Mouse (Mus musculus) embryo, embryonic 9.5 days (tissue): ENCODE data around the gene Nup62.

ENCODE experiments used
- DNase-seq: peaks from one replicate; pipeline ENCODE4 v3.0.0-alpha.2; 2017; ENCODE audit errors: extremely low spot score

Nup62 gene

DNA sequence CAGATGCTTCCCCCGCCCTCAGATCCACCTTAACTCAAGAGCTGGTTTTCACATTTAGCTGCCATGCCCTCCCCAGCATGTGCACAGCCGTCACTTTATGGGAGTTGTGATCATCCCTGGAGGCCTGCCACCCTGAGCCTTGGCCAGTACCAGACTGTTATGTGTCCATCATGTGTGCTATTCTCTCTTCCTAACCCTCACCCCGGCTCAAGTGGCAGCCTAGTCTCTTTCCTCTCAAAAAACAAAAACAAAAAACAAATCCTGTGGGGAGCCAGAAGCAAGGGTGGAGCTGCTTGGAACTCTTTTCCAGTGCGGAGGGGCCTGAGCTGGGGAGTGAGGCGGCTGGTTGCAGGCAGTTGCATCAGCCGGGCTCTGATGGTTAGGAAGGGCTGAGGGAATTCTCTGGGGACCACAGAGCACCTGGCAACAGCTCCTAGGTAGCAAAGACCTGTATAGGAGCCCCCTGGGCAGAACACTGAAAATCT is 2.9 kb downstream of the Nup62 start:
- DNase-seq, result no peak

DNA sequence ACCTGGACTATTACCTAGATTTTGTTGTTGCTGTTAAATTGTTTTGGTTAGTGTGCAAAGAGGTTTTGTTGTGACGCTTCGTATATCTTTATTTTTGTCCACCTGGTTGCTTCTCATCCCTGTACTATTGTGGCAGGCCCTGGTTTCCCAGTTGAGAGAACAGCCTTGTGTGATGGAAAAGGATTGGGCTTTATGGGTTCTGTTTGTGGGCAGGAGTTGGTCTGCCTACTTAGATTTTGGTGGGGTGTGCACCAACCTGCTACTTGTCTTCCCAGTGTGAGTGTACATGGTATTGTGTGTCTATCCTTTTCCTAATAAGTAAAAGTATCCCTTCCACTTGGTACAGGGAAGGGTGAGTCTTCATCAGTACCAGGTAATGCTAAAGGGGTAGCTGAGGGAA is 3.5 kb downstream of the Nup62 start:
- no peak for DNase-seq

DNA sequence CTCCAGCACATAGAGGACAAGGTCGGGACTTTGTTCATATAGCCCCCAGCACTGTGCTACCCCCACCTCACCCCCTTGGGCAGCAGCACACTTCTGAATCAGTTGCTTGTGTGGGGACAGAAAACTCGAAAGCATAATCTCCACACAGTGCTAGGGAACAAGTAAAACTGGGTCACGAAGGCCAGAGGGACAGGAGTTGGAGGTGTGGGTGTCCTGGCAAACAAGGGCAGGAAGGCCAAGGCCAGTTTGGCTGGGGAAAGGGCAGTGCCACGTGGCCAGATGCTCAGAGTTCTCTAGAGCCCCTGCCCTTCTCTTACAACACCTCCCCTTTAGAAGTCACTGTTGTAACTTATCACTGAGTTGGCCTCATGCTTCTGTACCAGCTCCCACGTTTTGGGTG is 4.0 kb downstream of the Nup62 start:
- no peak for DNase-seq

DNA sequence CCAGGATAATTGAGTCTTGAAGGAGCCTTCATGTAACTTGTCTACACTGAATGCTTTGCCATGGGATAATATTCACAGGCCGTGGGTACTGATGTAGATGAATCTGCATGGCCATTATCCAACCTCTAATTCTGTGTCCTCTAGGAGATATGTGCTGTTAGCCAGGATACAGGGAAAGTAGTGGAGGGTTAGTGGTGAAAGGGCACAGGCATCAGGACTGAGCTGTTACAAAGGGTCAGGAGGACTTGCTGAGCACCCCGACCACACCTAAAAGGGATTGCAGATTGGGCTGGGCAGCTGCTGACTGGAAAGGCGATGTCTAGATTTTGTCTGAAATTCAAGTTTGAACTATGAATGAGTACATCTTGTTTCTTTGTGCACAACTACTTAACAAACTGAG is 4.6 kb downstream of the Nup62 start:
- no peak for DNase-seq

DNA sequence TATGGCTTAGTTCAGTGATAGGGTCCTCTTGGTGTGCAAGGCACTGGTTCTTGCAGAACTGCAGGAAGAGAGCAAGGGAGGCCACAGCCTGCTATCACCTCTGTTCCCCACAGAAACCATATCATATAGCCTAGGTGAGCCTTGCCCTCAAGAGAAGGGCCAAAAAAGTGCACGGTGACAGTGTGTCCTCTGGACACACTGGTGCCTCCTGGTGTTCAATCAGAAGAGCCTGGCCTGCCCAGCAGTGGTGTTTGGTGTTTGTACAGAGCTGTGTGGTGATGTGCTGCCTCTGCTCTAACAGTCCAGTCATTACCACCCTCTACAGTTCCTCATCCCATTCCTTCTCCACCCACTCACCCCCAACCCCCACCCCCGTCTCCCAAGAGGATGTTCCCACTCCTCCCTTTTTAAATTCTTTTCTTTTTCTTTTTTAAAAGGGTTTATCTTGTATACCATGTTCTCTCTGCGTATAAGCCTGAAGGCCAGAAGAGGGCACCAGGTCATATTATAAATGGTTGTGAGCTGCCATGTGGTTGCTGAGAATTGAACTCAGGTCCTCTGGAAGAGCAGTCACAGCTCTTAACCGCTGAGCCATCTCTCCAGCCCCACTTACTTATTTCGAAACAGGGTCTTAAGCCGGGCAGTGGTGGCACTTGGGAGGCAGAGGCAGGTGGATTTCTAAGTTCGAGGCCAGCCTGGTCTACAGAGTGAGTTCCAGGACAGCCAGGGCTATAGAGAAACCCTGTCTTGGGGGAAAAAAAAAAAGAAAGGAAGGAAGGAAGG is 6.0 kb downstream of the Nup62 start:
- DNase-seq, result no peak

DNA sequence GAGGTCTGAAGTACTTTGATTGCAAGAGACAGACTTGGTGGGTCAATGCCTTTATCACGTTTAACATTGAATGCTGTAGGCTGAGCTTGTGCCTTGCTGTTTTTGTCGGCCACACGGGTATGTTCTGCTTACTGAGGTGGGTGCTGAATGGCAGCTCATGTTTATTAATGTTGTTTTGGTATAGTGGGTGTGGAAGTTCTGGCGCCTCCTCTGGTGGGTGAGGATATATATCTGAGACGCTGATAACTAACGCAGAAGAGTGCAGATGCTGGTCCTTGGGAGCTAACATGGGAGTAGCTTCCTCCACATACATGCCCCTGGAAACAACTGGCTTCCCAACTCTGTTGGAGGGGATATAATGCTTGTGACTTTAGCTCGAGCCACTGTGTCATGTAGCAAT is 7.5 kb downstream of the Nup62 start:
- no peak for DNase-seq

DNA sequence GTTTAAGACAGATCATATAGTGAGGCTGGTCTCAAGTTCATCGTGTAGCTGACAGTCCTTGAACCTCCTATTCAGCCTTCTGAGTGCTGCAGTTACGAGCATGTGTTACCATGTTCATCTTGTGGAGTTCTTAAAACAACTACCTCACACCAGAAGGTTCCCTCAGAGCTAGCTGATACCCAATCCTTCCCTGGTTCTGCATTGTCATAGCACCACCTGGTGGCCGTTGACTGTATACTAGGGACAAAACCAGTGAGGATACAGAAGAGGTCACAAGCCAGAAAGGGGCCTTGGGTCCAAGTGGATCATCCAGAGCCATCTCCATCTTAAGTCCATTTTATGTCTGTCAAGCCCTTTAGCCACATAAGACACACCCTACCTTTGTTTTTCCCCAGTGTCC is 9.0 kb downstream of the Nup62 start:
- DNase-seq, result peak; percentile 61

DNA sequence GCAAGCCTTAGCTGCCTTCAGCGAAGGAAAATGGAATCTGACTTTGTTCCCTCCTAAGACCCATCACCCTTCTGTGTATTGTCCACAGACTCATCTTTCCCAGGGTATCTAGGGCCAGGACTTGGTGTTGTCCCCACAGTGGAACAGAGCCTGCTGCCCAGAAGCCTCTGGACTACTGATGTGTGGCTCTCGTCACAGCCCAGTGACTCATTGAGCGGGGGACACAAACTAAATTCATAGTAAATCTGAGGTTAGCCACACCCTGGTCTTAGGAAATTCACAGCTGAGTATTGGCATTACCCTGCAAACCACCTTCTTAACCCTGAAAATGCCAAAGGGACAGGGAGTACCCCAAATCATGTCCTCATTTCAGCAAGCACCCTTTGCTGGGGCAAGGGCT is 10.9 kb downstream of the Nup62 start:
- DNase-seq, result no peak

DNA sequence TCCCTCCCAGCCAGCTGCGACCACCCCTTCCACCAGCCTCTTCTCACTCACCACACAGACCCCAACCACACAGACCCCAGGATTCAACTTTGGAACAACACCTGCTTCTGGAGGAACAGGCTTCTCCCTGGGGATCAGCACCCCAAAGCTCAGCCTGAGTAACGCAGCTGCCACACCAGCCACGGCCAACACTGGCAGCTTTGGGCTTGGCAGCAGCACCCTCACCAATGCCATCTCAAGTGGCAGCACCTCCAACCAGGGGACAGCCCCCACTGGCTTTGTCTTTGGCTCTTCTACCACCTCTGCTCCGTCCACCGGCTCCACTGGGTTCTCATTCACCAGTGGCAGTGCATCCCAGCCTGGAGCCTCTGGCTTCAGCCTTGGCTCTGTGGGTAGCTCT is 12.8 kb downstream of the Nup62 start:
- no peak for DNase-seq

DNA sequence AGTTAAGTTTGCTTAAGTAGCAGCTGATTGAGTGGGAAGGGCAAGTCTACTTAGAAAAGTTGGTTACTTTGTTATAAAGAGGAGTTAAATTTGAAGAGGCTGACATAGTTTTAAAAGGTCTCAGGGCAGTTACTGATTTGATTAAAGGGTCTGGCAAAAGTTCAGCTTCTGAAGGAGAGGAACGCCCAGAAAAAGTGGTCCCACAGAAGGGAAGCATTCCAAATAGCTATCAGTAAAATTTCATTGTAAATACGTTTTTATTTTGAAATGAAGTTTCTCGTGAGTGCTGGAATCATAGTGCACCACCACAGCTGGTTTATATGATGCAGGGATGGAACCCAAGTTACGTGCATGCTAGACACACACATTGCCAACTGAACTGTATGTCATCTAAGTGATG is 16.9 kb downstream of the Nup62 start:
- no peak for DNase-seq

DNA sequence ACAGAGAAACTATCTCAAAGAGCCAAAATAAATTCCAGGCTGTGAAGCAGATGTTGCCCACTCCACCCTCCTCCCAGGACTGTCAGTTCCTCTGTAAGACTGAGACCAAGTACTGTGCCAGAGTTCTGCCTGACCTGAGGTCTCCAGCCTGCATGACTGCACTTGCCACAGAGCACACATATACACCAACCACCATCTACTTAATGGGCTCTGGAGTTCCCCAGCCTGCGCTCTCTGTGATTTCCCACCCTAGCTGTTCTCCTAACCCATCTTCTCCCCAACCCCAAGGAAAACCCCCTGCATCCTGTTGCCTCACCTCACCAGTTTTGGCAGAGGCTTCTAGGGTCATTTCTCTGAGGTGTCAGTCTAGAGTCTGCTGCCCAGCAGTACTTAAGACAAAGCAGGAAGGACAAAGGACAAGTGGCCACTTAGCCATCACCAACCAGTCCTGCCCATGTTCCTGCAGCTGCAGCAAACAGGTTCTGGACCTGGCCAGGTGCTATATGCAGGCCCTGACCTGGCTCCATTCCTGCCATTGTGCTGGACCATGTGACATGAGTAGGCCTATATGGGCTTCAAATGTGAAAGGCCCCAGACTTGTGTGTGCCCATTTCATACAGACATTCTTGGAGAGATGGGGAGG is 19.6 kb downstream of the Nup62 start:
- DNase-seq, result no peak

DNA sequence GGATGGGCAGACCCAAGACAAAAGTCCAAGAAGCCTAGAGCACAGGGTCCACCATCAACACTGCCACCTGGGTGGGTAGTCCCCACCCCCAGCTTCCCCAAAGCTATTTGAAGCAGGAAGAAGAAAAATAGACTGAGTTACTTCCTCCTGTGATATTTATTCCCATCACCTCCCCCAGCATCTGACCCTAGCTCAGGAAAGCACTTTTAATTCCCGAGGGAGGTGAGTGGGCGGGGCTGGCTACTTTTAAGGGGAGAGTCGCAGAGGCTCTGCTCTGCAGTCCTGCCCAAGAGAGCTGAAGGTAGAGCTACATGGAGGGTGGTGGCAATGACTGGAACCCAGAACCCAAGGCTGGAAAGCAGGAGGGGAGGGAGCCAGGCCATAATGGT is 20.1 kb downstream of the Nup62 start:
- DNase-seq, result no peak

DNA sequence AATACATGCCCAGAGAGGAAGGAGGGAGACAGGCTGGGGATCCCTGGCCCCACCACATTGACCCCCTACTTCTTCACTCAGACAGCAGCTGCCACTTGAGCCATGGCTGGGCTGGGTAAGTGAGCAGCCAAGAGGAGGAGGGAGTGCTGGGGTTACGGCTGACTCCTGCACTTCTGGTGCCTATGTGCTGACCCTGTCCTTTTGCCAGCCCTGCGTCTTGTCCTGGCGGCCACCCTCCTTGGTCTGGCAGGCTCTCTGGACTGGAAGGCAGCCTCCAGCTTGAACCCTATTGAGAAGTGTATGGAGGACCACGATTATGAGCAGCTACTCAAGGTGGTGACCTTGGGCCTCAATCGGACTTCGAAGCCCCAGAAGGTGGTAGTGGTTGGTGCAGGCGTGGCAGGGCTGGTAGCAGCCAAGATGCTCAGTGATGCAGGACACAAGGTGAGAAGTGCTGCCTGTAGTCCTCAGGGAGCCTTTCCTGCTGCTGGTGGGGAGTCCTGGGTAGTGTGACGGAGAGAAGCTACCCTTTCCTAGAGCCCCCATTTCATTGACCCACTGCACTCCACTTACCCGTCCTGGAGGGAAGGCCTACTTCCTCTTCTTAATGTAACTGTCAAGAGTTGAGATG is 20.6 kb downstream of the Nup62 start:
- DNase-seq, result no peak

DNA sequence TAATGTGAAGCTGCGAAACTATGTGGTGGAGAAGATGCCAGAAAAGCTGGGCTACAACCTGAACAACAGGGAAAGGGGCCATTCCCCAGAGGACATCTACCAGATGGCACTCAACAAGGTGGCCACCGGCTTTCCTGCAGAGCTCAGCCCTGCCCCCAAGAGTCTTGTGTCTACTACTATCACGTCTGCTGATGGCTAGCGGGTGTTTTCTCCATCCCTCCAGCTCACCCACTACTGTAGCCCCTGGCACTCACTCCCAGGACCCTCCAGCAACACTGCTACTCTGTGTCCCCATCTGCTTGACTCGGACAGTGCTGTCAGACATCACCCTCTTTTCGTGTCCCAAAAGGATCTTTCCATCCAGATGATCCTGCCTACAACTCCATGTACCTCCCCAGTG is 22.2 kb downstream of the Nup62 start:
- no peak for DNase-seq

DNA sequence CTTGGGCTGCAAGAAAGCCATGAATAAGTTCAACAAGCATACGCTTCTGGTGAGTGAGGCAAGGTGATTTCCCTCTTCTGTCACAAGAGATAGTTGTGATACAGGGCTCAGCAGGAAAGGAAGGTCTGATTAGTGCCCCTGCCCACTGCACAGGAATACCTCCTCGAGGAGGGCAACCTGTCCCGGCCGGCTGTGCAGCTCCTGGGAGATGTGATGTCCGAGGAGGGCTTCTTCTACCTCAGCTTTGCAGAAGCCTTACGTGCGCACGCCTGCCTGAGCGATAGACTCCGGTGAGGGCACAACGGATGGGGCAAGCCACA is 23.2 kb downstream of the Nup62 start:
- DNase-seq, result no peak

DNA sequence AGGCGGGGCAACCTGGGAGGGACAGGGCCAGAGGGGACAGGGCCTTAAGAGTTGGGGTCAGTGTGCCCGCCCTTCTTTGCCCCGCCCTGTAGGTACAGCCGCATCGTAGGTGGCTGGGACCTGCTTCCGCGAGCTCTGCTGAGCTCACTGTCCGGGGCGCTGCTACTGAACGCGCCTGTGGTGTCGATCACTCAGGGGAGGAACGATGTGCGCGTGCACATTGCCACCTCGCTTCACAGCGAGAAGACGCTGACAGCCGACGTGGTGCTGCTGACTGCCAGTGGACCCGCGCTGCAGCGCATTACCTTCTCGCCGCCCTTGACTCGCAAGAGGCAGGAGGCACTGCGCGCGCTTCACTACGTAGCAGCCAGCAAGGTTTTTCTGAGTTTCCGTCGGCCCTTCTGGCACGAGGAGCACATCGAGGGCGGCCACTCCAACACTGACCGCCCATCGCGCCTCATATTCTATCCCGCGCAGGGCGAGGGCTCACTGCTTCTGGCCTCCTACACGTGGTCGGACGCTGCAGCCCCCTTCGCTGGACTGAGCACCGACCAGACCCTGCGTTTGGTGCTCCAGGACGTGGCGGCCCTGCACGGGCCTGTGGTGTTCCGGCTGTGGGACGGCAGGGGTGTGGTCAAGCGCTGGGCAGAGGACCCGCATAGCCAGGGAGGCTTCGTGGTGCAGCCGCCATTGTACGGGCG is 23.8 kb downstream of the Nup62 start:
- DNase-seq, result peak; percentile 61

DNA sequence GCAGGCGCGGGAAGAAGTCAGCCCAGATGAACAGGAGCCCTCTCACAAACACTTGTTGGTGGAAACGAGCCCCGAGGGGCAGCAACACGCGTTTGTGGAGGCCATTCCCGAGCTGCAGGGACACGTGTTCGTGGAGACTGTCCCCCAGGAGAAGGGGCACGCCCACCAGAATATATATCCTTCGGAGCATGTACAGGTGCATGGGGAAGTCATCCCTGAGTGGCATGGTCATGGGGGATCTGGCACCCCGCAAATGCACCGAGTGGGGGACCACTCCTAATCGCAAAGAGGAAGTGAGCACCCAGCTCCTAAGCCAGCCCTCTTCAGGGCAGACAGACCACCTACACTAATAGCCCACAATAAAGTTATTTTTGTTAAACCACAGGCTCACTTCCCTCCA is 24.5 kb downstream of the Nup62 start:
- no peak for DNase-seq

DNA sequence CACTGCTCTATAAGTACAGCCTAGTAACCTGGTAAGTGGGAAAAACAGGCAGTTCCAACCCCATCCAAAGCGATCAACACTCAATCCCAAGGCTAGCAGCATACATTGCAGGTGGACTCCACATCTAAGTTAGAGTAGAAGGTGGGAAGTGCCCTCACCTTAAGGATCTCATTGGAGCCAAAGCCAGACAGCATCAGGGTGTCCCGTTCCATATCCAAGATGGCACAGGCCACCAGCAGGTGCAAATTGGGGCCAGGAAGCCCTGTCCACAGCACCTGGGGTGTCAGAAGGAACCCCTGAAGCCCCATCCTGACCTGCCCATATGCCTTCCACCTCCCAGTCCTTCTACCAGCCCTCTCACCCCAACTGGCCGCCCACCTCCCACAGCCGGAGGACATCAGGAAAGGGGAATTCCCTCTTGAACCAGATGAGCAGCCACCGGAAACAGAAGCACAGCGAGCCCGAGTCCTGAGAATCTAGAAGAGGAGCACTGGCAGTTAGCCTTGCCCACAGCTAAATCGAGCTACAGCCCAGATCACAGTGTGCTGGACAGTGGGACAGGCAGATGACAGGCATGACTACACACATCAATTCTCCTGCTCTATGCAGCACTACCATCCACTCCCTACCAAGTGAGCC is 26.1 kb downstream of the Nup62 start:
- DNase-seq, result no peak

DNA sequence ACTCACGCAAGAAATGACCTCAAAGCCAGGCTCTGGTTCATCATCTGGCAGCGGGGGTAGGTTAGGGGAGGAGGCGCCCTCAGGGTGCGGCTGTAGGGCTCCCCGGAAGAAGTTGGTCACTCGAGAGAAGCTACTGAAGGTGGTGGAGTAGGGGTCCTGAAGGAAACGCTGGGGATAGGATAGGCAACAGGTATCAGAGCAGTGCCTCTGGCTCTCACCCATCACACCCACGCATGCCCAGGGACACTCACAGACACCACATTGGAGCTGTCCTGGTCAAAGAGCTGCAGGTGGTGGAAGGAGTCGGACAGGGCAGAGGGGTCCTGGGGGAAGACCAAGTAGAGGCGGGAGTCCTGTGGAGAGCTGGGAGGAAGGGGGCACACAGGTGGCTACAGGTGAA is 29.1 kb downstream of the Nup62 start:
- no peak for DNase-seq

DNA sequence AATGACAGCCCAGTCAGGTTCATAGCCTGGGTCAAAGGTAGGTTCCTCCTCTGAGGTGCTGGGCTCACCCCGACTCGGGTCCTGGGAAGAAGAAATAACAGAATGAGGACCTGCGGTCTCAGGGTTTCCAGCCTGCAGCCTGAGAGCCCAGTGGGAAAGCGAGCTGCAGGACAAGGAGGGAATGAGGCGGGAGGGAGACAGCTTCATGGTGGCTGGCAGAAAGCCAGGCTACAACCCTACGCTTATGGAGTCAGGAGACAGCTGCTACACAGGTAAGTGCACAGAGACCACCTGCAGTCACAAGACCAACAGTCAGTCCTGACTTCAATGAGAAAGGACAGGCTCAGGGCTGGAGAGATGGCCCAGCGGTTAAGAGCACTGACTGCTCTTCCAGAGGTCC is 30.9 kb downstream of the Nup62 start:
- DNase-seq, result no peak

DNA sequence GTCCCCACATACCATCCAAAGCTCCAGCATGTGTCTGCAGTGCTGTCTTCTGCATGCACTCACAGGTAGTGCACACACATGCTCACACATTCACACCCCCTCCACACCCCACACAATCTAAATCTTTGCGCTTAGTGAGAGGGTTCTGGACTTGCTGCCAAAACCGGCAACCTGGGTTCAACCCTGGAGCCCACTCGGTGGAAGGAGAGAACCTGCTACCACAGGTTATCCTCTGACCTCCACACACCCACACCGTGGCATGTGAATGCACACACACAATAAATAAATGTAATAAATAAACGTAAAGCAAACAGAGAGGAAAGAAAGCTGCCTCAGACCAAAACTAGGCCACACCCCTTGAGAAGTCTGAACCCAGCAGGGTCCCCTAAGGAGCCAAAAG is 31.9 kb downstream of the Nup62 start:
- DNase-seq, result no peak
